Mouse (Mus musculus) urinary bladder, postnatal 4 days (tissue): ENCODE results near the gene Eps8.

Experiments
- DNase-seq, 2 experiments: peaks; one replicate each; pipeline ENCODE4 v3.0.0; 2021 to 2022; ENCODE audit warnings: low spot score in 2 of 2

Gene Eps8

DNA sequence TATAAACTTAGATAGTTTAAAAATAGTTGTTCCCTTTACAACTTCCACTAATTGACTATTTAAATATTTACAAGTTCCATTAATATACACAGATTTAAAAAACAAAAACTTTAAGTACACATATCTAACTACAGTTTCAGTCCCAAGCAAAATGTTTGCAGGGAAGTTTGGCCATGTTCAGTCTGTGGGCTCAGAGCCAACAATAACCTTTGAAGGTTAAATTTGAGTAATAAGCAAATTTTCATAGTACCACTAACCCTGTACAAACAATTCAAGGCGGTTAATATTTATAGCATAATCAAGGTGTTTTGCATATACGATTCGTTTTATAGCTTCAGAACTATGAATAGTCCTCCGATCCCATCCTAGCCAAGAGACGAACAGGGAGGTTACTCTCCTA lies 84.7 kb downstream of the Eps8 start:
- DNase-seq: no peak

DNA sequence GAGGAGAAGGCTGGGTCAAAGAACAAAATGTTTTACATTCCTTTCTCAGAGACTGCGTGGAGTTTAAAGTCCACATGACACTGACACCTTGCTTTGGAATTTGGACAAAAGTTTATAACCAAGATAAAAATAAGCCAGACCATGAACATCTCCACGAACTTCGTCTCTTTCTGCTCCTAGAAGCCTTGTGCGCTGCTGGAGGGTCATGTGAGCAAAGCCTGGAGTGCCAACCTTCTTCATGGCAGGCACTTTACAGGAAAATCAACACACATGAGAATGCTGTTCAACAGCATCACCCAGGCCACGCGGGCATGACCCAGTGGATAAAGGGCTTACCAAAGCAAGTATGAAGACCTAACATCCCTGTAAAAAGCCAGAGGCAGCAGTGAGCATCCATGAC lies 85.6 kb downstream of the Eps8 start:
- DNase-seq: no peak

DNA sequence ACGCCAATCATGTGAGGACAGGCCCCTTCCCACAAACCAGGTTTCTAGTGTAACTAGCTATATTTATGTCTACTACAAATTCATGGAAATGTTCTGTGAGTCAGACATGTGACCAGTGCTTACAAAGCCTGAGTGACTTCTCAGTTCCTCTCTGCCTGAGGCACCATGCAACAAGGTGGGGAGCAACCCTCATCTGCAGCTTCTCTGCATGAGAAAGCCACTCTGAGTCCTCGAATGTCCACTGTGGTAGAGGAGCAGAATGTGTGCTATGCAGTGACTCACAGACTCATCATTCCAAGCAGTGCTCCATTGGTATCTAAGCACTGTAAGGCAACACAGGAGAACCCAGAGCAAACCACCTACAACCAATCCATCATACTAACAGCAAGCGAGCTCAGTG lies 88.8 kb downstream of the Eps8 start:
- no peak for DNase-seq

DNA sequence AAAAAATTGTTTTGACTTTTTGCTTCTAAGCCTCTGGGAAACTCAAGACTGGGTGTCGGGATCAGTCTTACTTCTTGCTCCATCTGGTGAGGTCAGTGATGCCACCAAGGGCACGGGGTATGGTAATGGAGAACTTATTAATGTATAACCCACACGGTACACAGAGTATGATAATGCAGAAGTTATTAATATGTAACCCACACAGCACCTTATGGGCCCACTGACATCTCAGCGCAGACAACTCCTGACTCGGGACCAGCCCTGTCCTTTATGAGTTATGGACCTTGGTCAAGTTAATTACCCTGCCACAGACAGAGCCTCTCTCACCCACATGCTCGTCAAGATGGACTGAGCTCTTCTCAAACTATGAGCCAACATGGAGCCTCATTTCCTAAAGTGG lies 89.2 kb downstream of the Eps8 start:
- no peak for DNase-seq

DNA sequence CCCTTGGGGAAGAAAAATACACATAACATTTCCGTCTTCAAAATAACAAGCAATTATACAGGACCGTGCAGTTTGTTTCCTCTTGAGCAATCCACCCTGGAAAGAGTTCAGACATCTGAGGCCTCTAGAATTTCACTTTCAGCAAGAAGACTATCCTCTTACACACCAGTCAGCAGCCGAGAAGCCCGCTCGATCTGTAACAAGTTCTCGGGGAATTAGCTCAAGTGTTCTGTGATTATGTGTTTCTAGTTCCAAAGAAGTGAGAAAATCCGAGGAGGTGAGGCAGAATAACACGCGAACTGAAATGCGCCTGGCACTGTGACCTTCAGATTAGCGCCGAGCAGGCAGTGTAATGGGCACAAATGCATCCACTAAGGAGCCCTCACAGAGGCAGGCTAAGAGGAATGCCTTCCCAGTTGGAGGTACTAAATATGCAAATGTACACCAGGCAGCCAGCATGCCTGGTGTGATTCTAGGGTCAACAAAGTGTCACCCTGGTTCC lies 94.3 kb downstream of the Eps8 start:
- DNase-seq: peak in 1 of 2 experiments; percentile 33

DNA sequence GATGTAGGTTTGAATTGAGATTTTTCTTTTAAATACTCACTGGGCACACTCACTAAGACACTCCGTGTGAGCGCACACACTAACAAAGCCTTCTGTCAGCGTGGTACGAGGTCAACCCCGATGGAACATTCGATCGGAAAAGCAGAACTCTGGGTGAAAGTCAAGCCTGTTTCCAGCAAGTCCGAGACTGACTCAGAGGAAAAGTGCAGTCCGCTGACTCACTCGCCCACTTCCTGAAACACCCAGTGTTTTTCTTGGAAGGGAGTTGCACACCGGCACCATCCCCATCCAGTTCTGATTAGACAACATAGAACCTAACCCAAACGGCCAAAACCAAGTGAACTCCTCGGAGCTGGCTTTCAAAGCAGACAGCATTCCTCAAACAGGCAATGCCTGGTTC lies 95.8 kb downstream of the Eps8 start:
- DNase-seq: peak; percentile 55 to 64

DNA sequence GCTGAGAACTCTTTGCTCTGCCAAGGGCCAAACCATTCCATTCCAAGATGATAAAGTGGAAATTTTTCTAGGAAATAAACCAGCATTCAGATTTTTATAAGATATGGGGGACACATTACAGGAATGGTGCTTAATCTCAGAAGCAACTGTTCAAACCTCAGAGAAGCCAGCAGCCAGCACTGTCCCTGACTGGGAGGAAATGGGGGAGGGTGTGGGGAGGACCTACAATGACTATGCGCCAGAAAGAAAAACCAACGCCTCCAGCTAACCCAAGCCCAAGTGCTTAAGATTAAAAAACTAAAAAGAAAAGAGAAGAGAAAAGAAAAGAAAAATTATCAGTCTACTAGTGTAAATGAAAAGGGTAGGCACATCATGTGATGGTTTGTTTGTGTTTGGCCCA lies 97.0 kb downstream of the Eps8 start:
- no peak for DNase-seq

DNA sequence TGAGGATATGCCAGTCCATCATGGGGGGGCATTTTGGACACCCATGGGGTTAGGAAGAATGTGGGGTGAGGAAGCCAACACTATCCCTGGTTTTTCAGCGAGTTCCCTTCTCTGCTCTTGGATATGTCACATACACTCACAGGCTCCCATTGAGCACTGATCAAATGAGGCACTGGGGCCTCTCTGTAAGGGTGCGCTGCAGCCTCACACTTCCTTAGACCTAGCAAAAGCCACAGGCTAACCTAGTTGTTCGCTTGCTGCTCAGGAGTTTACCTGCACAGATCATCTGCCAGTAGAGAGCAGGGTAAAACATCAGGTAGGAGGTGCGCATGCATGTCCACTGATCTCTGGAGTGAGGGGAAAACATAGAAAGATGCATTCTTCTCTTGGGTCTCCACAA lies 97.5 kb downstream of the Eps8 start:
- no peak for DNase-seq

DNA sequence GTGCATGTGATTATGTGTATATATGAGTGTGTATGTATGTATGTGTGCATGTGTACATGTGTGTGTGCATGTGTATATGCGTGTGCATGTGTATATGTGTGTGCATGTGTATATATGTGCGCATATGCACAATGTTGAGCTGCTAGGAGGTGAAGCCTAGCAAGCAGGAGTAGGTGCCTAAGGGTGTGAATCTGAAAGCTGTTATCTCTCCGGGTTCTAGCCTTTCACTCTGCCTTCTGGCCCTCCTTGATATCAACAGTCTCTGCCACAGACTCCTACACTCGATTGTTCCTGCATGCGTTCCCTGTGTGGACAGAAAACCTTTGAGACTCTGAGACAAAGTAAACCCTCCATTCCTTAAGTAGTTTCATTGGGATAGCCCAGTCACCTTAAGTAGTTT lies 98.0 kb downstream of the Eps8 start:
- DNase-seq: no peak

DNA sequence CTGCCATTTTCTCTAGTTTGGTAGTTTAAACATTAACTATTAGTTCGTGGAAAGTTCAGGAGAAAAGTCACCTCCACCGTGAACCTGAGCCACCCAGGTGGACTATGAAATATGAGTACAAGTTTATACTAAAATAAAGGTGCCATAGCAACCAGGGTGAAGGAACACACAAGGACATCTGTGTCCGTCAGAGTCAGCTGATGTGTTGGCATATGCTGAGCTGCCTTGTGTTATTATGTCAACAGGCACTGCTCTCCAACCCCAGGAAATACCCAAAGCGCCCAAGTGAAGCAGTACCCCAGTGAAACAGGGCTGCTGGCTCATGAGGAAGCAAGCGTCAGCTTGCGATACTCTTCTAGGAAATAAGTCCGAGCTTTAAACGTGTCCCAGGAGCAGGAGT lies 104.5 kb downstream of the Eps8 start:
- no peak for DNase-seq

DNA sequence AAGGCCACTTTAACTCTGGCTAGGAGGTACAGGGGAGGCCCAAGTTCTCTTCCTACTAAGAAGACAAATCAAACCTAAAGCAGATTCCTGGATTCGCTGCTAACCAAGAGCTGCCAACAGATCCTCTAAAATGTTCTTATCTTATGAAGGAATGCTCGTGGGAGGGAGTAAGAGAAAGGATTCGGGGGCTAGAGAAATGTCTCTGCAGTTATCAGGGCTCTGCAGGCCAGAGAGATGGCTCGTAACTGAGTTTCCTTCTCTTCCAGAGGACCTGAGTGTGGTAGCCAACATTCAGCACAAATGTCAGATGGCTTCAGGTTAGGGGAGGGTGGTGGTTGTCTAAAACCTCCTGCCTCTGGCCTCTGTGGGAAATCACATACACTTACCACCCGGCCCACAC lies 106.1 kb downstream of the Eps8 start:
- DNase-seq: no peak

DNA sequence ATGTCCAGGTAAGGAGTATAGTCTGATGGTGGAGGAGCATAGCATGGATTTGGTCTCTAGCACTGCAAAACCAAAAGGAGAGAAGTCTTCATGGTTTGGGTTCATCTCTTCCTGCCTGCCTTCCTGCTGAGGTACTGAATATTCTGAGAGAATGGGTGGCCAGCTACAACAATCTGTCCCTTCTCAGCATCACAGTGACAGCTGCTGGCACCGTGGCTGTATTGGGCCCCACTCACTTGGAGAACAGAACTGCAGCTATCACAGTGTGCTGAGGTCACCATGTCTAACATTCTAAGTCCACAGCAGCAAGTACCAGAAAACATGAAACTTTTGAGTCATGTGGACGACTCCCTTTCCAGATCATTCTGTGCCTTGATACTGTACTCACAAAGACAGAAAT lies 107.1 kb downstream of the Eps8 start:
- no peak for DNase-seq

DNA sequence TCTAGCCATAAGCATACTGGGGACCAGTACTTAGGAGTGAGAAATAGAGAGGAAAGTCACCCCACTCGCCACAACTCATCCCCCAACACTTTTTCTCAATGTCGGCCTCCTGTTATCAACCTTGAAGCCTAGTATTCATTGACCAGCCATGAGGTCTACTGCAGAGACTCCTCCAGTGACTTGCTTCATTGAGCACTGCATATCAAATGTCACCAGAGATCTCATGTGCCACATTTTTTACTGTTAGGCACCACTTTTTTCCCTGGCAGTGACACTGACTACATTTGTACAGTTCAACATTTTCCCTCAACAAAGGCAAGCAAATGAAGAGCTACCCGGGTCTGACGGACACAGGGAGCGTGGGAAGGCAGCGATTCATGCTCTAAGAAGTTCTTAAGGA lies 108.6 kb downstream of the Eps8 start:
- no peak for DNase-seq

DNA sequence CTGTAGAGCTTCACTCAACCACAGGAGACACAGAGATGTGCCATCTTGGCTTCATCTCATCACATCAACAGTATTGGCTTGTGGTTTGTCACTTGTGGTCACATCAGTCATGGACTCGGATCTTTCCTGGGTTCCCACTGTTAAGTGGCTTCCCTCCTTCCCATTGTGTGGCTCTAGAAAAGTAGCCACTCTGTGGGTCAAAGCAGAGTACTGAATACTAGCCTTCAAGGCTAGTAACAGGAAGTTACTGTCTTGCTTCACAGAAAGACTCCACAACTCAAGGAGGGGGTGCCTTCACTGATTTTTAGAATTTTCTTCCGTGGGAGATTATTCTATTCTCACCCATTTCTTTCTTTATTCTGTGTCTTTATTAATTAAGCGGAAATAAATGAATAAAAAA lies 109.3 kb downstream of the Eps8 start:
- no peak for DNase-seq

DNA sequence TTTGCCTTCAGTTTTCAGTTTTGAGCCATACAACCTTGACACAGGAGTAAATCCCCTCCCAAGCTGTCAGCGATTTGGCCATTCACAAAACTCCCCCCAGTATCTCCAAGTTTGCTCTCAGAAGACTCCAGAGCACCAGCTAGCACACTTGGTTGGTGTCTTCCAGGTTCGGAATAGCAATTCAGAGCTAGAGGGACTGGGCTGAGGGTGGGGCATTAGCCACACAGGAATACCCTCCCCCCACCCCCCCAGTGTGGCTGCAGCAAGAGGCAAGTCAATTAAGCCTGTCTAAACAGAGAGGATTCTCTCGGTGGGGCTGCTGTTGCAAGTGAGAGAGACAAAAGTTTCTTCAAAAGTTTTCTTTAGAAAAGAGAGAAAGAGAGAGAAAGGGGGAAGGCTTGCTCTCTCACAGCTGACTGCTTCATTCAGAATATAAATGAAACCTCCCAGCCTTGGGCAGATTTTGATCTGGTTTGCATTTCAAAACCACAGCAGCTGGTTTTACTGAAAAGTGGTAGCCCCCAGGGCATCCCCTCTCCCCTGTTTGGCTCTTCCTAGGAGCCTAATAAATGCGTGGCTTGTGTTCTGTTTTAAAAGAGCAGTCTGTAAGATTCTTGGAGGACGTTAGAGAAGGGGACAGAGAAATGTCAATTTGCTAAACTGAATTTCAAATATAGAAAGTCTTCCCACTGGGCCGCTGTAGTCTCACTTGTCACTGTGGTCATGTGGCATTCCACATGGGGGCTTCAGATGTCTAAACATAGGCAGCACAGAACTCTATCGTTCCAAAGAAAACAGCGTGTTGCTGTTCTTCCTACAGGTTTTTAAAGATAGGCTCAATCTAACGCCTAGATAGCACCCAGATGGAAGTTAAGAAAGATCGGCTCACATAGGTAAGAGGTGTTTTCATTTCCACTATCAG lies 112.2 kb downstream of the Eps8 start:
- no peak for DNase-seq

DNA sequence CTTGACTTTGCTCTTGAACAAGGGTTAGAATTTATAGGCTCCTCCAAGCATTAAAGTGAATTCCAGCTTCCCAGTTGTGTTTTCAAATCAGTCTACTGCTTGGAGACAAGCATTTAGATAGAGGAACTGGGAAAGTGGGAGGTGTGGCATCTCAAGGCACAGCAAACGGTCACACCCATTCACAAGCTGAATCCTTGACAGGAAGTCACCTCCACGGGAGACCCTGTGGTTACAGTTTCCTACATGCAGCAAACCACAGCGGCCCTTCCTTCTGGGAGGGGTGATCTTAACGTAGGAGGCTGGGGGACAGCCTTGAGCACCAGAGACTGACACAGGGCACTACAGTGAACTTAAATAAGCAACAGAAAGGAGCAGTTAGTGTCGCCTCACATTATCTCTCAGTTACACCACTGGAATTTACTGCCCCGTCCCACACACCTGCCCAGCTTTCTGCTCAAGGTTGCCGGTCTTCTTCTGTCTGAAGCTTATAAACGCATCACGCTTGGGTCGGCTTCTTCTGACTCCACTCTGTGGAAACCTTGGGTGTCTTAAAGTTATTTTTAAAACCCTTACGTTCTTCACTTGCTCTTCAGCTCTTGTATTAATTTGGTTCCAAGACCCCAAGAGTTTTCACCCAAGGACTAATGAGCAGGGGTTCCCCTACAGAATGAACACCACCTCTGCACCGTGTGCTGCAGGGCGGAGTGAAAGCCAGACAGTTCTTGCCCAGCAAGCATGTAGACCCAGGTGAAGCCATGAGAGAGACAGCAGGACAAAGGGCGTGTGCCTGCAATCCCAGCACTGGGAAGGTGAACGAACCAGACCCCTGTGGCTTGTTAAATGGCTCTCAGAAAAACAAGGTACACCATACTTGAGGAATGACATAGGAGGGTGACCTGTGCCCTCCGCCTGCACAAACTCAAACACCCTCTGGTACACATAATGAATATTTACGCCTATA lies 113.2 kb downstream of the Eps8 start:
- DNase-seq: no peak

DNA sequence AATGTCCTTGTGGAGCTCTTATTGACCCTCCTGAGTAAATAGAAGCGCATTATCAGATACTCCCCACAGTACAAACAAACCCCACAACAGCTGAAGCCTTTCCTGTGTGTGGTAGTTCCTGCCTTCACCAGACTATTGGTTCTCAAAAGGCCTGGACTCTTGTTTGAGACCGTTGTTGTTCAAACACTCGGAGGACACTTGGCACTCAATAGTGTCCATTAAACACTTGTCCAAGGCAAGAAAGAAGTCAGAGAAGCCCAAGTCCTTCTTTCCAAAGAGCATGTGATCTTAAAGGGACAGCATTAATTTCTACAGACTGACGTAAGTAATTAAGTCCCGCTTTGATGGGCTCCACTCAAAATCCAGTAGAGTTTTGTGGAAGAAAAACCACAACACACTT lies 113.9 kb downstream of the Eps8 start:
- DNase-seq: no peak

DNA sequence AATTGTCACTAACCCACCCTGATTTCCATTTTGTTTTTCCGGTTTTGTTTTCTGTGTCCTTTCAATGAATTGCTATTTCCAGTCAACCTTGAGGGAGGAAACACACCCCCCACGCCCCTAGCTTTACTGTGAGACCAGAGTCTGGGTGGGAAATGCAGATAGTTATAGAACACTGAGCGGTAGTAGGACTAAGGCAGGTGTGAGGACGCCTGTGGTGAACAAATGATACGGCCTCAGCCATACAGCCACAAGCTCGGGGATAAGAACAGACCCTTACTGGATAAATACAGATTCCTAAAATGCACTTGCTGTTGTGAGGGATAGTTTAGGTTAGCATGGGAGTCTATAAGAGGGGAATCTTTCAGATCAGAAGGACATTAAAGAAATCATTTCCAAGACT lies 114.3 kb downstream of the Eps8 start:
- DNase-seq: no peak

DNA sequence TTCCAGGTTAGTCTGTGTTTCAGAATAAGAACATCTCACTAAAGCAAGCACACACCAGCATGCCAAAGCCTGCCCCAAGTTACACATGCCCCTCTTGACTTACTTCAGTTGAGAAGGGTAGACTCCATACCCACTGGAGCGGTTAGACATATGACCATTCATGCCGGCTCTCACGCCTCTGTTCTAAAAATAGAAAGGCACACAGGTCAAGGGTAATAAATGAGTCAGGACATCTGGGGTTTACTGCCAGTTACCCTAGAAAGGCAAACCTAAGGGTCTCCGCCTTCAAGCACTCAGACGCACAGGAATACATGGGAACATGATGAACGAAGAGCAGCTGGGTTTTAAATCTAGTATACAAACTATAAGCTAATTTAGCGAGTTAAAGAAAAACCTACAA lies 115.5 kb downstream of the Eps8 start:
- no peak for DNase-seq

DNA sequence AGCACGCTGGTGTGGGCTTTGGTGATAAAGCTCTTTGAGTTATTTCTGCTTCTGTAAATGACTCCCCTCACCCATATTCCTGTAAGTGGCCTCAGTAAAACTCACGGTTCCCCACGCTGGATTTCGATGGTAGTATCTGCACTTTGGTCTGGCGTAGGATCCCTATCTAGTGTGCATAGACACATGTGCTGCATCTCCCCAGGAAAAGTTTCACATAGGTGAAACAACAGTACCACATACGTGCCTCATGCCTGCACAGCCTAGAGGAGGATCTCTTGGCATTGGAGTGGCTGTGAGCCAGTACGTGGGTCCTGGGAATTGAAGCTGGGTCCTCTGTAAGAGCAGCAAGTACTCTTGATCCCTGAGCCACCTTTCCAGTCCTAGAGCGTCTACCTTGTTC lies 121.9 kb downstream of the Eps8 start:
- no peak for DNase-seq

DNA sequence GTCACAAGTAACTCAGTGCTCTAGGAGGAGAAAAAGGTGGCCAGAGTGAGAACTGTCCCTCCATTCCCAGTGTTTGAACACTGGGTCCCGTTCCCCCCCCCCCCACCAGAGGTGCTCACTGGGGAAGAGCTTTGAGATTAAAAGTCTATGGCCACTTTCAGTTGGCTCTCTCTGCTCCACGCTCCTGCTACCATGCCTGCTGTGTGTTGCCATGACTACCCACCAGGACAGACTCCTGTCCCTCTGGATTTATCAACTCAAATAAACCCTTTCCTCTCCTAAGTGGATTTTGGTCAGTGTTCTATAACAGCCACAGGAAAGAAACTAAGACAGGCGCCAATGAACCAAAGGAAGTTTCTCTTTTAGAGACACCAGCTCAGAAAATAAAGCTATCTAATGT lies 128.9 kb downstream of the Eps8 start:
- no peak for DNase-seq

DNA sequence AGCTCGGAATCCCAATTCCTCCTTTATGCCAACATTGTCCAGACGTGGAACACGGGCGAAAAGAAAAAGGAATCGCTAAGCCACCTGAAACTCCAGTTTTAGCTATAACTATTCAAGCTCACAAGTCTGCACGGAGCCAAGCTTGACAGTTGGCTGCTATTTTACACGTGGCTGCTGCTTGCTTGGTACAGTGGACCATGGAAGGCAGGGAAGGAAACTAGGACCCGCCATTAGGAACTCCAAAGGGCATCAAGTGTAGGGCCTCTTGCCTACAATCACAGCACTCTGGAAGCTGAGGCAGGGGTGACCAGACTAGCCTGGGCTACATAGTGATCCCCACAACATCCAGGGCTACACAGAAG lies 134.4 kb downstream of the Eps8 start:
- no peak for DNase-seq
